Mouse (Mus musculus): Measurements from ENCODE around the gene Cd81.

Cd81 gene

DNA sequence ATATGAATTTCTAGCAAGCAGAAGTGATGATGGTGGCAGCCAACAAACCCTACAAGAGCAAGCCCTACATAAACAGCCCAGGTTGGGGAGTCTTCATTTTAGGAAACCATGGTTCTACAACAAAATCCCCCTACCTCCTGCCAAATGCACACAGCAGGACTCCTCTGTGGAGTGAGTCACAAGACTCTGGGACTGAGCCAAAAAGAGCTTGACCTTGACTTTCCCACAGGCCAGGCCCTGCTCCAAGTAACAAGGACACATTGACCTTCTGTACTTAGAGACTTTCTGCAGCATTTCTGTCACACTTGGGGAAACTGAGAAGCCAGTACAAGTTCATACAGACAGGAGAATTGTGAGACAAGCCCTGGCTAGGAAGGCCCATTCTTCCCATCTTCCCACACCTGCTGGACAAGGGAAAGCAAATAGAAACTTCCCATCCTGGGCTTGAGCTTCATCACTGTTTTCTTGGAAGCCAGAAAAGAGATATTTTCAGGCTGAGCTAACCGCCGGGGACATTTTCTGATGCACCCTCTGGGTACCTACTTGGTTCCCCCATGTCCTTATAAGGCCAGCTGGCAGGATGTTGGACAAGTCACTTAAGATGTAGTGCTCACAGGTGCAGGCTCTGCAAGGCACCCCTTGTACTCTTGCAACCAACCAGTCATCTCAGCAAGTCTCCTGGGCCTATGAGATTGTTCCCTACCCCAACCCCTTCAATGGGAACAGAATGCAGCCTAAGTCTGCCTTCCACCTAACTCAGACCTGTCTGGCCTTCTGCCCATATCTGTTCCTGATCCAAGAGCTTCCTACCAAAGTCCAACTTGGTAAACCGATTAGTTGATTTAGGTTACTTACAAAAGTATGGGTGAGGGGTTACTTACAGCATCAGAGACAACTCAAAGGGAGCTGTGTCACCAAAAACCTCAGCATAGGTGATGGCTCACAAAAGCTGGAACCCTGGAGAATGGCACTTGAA is 2.4 kb upstream of the Cd81 start:
- DNase-seq (ENCODE audit: low read depth, low spot score) = no peak

DNA sequence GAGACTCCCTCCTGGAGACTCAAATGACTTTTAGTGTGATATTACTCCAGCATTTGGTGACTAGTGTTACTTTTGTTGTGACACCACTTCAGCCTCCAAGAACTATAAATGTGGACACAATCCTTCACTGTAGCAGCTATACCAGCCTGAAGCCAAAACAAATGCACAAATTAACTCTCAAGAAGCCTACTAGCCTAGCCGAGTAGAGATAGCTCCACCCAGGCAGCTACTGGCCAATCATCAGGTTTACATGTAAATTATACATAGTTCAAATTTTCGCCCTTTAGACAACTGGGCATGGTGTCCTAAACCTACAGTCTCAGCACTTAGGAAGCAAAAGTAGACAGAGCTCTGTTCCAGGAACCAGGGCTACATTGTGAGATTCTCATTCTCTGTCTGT is 1.2 kb upstream of the Cd81 start:
- DNase-seq (ENCODE audit: low read depth, low spot score) = no peak

DNA sequence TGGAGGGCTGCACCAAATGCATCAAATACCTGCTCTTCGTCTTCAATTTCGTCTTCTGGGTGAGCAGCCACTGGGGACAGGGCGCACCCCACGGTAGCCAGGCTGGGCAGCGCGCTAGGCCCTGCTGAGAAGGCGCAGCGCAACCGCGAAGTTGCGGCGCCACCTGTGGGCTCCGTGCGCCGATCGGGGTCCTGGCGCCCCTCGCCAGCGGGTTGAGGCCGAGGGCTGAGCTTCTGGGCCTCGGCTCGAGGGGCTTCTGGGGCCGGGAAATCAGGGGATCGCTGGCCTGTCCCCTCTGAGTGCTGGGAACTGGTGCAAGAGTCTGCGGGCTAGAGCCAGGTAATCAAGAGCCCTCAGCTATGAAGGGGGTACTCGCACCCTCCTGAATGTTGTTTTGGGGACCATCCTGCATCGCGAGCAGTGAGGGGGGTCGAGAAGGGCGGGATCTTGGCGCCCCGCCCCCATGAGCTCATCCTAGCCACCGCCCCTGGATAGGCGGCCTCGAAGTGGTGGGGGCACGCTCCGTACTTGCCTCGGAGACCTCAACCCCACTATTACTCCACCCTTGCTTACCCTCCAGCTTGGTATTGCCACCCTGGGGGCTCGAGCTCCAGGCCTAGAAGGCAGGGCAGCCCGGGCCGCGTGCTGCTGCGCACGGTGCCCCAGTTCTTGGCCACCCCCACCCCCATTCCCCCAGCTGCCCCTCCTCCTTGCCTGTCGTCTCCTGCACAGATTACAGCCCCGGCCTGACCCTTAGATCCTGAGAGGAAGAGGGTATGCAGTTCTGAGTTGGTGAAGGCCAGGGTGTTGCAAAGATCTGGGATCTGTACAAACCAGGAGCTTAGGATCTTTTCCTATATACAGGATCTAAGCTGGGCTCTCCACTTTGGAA is 715 bp downstream of the Cd81 start:
- DNase-seq (ENCODE audit: low read depth, low spot score) = peak; percentile 44

DNA sequence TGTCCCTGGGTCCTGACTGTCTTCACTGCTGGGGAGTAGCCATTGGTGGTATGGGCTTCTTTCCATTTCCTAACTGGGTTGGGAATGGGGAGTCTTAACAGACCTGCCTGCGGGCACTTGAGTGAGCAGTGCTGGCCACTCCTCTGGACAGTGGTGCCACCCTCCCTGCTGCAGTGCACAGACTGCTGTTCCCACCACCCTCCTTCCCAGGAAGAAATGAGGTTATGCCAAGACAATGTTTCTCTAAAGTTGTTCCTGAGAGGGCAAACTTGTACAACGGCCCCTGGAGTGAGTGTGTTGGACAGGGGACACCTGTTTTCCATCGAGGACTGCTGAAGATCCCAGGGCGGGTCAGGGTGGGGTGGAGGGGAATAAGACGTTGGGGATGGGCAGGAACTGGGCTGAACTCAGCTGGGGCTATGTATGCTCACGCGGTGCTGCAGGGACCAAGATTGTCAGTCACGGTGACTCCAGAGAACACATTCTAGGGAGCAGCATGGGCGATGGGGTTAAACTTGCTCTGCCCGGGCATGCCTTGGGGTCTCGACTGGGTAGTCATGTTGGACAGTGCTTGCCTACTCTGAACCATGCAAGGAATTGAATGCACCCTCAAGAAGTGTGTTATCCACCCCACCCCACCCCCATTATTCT is 1.5 kb downstream of the Cd81 start:
- no peak for DNase-seq (ENCODE audit: low read depth, low spot score)

DNA sequence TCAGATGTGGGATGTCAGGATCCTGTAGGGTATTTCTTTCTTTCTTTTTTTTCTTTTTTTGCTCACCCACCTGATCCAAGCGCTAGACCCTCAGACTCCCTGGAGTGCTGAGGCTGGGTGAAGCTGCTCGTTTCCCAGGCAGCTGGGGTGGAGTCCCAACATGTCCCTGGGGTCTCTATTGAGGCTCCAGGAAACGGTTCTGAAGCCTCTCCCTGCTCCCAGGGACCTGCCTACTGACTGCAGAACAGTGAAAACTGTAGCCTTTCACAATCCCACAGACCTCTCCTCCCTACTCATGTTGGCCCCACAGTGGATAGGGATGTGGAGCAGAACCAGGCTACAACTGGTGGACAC is 2.0 kb downstream of the Cd81 start:
- no peak for DNase-seq (ENCODE audit: low read depth, low spot score)

DNA sequence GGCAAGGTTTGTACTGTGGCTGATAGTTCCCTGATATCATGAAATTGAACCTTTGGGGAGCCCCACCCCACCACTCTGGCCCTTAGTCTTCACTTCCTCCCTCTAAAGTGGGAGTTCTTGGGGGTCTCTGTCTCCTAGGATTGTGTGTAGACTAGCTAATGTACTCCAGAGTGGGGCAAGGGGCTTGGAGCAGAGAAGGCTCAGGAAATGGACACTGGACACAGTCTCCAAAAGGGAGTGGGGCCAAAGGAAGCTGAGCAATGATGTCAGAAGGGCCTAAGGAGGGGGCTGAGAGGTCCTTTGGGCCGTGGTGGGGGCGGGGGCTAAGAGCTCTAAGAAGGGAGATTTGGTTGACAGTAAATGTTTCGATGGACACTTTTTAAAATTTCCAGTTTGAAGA is 2.5 kb downstream of the Cd81 start:
- no peak for DNase-seq (ENCODE audit: low read depth, low spot score)

DNA sequence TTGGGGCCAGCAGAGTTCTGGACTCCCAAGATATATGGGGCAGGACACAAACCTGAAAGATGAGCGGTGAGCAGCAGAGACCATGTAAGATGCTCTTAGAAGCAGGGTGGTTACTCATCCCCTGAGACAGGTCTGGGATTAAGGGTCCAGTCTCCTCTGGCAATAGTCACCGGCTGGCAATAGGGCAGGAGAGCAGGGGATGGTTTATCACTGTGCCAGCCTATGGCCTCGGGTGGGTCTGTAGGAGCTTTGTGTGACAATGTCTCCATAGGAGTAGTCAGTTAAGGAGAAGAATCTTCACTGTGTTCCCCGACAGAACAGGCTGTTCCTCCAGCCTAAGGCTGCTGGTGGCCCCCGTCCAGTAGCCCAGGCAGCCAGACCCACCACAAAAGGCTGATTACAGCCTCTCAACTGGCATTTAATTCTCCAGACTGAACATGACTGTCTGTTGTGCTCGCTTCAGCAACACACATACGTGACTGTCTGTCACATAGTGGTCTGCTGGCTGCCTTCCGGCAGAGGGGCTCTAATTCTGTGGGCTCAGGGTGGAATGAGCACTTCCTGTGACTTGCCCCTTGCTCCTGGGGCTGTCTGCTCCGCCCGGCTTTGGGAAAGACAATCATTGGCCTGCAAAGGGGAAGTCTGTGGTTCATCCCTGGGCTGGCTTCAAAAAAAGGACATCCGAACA is 3.1 kb downstream of the Cd81 start:
- DNase-seq (ENCODE audit: low read depth, low spot score) = no peak

DNA sequence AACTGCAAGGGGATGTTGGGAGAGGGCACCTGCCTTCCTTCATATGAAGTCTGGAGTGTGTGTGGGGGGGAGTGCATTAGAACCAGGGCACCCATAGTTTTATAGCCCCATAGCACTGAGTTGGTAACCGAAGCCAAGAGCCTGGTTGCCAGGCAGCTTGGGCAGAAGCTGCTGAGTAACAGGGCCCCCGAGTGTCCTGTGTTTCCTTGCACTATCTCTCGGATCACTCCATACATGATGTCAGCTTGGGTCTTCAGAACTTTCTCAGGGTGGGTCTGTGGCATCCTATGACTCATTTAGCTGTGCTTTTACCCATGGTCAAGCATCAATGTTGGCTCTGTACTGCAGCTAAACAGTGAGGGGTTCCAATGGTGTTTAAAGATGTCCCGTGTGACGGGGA is 4.5 kb downstream of the Cd81 start:
- no peak for DNase-seq (ENCODE audit: low read depth, low spot score)

DNA sequence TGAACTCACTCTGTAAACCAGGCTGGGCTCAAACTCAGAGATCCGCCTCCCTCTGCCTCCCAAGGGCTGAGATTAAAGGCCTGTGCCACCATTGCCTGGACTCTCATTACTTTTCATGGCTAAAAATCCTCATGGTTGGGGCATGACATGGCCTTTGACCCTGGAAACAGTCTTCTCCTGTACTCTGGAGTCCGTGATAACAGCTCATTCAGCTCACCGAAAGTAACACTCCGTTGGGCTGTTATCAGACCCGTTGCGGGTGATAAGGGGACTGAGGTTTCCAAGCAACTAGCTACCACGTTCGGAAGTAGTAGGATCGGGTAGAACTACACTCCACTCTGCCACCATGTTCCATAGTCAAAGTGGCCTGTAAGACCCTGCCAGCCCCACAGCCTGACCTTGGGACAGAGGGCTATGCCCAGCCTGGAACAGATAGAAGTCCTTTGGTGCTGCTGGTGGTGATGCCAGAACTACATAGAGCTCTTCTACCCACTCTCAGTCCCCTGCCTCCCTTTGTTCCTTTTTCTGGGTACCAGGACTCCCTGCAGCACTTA is 5.2 kb downstream of the Cd81 start:
- DNase-seq (ENCODE audit: low read depth, low spot score) = no peak

DNA sequence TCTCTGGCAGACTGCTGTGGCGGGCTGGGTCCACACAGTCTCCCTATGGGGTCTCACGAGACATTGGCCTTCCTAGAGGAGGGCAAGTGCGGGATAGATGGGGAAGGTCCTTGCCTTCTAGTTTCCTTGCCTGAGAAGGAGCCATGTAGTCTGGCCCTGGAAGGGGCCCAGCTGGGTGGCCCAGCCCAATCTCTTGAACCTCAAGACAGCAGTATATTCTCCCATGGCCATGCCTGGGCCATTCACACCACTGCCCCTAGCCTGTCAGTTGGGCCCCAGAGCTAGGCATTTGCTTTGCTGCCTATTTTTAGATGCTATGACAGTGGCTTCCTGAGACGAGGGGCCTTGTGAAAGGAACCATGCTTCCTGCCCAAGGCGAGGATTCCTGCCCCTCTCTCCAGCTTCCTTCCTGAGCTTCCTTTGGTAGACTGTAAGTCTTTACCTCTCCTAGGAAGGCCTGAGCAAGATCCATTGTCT is 5.7 kb downstream of the Cd81 start:
- no peak for DNase-seq (ENCODE audit: low read depth, low spot score)

DNA sequence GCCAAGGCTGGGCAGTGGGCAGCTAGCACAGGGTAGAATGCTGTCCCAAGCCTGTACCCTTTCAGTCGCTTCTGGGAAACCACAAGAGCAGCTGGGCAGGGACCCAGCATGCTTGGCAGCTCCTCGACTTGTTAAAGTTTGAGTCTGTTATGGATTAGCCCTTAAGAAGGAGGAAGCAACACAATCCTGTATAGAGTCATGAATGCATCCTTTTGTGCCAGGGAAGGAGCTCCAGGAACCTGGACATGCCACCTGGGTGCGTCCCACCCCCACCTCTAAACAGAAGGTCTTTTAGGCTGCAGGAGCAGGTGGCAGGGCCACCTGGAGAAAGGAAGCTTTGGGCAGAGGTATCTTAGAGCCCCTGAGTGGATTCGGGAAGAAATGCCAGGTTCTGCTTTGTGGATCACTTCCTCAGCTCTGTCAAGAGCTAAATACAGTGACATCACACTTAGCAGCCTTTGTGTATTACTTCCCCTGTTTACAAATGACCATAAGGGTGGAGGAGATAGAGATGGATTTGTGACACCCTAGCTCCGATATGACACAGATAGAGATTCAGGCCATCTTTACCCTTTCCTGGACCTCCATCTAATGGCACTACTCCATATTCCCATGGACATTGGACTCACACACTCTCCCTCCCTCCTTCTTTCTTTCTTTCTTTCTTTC is 6.8 kb downstream of the Cd81 start:
- no peak for DNase-seq (ENCODE audit: low read depth, low spot score)

DNA sequence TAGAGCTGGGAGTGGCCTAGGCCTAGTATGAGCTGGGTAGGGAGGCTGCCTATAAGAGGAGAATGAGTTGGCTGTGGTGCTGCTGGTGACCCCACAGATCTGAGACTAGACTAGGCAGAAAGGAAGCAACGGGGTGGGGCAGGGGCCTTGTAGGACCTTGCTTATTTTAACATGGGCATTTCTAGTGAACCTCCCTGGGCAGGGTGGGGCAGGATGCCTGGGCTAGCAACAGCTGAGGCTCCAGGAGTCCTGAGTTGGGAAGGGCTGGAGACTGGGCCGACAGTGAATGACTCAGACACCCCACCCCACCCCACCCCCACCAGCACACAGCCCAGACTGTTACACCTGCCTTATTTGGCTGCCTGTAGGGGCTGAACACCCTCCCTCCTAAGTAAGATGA is 10.2 kb downstream of the Cd81 start:
- DNase-seq (ENCODE audit: low read depth, low spot score) = no peak

DNA sequence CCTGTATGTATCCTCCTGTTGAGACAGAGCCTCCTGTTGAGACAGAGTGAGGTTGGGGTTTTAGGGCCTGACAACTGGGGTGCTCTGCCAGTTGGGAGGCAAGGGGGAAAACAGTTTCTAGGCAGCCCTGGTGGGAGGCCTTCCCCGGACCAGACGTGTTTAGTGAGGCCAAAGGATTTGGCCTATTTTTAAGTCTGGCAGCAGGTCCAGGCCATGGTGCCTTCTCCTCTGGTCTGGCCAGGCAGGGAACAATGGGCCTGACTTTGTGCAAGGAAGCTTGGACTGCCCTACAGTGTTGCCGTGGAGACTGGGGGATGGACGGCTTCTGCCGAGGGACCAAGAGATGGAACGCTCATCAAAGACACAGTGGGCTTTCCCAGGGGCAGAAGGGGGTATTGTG is 11.7 kb downstream of the Cd81 start:
- no peak for DNase-seq (ENCODE audit: low read depth, low spot score)

DNA sequence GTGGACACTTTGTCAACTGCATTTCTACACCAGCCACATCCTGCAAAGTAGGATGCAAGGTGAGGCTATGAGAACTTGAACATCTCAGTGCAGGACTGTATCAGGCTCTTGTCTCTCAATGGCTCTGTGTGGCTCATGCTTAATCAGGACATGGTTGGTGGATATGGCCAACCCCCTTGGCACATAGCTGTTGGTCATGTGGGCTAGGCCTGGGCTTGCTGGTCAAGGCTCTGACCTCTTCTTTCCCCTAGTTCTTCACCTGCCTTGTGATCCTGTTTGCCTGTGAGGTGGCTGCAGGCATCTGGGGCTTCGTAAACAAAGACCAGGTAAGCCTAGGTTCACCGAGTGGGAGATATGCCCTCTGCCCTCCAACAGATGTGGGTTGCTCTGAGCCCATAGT is 13.2 kb downstream of the Cd81 start:
- DNase-seq (ENCODE audit: low read depth, low spot score) = no peak

DNA sequence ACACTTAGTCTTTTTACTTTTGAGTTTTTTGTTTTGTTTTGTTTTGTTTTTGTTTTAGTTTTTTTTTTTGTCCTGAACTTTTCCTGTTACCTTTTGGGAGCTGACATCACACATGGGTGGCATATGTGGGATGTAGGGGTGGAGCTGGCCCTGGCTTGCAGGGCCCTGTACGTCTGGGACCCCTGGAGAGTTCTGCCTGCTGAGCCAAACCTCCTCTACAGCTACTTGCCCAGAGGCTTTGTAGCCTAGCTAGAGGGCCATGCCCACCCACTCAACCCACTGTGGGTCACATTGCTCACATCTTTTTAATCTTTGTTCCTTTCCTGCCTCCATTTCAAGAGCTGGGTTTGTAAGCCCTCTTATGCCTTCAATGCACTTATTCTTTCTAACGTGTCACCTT is 14.9 kb downstream of the Cd81 start:
- no peak for DNase-seq (ENCODE audit: low read depth, low spot score)

DNA sequence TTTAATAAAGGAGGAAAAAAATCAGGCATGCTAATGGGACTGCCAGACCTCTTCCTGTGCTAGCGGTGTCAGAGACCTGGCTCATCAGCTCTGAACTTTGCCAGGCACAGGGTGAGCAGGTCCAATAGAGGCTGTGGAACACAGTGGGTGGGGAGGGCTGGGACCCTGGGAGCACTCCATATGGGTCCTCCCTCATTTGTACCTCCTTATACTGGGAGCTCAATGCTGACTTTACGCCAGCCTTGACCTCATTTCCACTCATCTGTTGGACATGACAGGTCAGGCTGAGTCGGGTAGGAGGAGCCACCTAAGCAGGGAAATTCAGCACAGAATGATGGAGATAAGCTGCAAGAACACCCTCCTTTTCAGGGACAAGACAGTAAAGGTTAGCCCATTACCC is 15.4 kb downstream of the Cd81 start:
- DNase-seq (ENCODE audit: low read depth, low spot score) = no peak

DNA sequence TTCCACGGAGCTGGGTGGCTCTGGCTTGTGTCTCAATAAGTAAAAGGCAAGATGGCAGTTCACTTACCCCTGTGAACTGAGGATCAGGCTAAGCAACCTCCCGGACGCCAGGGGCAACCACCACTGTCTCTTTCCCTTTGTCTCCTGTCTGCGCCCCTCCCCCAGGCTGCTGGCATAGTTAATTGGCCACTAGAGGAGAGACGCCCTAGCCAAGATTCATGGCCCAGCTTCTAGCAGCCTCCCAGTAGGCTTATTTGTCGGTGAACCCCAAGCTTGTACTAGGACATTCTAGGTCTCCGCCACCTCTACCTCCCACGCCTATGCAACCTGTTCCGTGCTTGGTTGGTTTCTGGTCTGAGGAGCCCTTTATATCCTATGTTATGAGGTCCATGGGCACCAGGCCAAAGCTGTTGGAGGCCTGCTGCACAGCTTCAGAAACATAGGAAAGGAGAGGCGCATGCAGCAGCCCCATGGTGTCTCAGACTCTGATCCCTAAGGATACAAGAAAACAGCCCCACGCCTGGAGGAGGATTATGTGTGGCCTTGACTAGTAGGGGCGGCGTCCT is 15.9 kb downstream of the Cd81 start:
- no peak for DNase-seq (ENCODE audit: low read depth, low spot score)

DNA sequence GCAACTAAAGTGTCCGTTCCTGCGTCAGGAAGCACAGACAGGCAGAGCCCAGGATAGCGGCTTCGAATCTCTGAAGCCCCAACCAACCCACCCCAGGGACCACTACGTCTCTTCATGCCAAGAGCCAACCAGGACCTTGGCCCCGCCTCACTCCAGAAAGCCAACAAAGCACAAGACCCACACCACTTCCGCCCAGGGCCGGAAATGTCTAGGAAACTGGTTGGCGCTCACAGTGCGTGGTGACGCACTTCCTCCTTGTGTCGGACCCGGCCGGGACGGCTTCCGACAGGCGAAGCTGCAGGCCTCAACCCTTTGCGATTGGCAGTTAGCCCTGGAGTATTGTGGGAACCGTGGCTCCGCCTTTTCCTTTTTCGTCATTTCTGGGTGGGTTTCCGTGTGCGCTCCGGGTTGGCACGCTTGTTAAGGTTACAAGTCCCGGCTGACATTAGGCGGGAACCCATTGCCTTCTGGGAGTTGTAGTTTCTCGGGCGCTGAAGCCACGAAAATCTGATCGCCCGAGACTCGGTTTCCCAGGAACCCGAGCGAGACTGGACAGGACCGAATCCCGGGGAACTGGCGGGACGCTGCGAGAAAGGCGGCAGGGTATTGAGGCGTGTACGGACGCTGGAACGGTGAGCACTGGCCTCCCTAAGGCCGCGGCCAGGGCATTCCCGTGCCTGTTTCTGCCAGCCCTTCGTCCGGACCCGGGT is 16.5 kb downstream of the Cd81 start, which contains the start of gene Tssc4:
Gene Tssc4, plus strand, starts transcription at position 368 of the 710 bp plus-strand sequence.
- DNase-seq (ENCODE audit: low read depth, low spot score) = peak; percentile 99

DNA sequence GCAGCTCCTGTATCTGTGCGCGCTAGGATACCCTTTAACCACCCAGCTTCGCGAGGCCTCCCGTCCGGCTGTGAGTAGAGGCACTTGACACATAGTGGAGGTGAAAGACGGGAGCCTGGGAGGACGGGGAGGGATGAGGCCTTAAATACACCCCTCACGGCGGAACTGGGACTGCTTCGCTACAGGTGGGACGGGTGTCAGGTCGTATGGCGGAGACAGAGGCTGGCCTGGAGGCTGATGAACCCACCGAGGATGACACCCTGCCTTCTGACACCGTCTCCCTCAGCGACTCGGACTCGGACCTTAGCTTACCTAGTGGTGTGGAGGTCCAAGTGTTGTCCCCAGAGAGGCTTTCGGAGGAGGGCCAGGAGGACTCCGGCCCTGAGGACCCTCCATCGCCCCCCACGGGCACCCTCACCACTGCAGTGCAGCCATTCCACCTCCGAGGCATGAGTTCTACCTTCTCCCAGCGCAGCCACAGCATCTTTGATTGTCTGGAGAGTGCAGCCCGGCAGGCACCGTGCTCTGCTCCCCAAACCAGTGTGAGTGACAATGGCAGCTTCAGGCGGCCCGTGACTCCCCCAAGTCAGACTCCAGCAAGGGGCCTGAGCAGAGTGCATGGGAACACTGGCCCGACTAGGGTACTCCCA is 17.3 kb downstream of the Cd81 start:
- DNase-seq (ENCODE audit: low read depth, low spot score) = no peak
